Mouse (Mus musculus) limb, embryonic 12.5 days (tissue): Measurements from ENCODE around the gene Fancc. TPM values are rescaled to one million over a fixed set of nuclear protein-coding genes. Genes with fewer than 3 reads are reported as not detected.

Experiments used
- ATAC-seq: fragments of 200-750 bp; cut with Nextera tagmentation; 2 replicates; pipeline ENCODE4 v1.8.0; 2017; ENCODE audit warnings: low read depth, moderate TSS enrichment; ENCODE audit not compliant: insufficient number of reproducible peaks, insufficient read depth, low FRiP score, low TSS enrichment
- H3K27ac ChIP-seq: fragments of 300-500 bp; sonication (generic); 2 replicates; pipeline ENCODE4 v1.5.1; 2016; ENCODE audit warnings: mild to moderate bottlenecking, moderate library complexity
- H3K27me3 ChIP-seq: fragments of 300-500 bp; sonication (generic); 2 replicates; pipeline ENCODE4 v1.6.1; 2016; ENCODE audit warnings: mild to moderate bottlenecking, moderate library complexity
- H3K36me3 ChIP-seq: fragments of 300-500 bp; sonication (generic); 2 replicates; pipeline ENCODE4 v1.6.1; 2016; ENCODE audit warnings: mild to moderate bottlenecking, moderate library complexity
- H3K4me1 ChIP-seq: fragments of 300-500 bp; sonication (generic); replicated peaks from 2 replicates; pipeline ENCODE4 v1.6.1; 2016
- H3K4me2 ChIP-seq: fragments of 300-500 bp; sonication (generic); 2 replicates; pipeline ENCODE4 v1.6.1; 2016; ENCODE audit warnings: mild to moderate bottlenecking, moderate library complexity
- H3K4me3 ChIP-seq: fragments of 300-500 bp; sonication (generic); replicated peaks from 2 replicates; pipeline ENCODE4 v1.5.1; 2016; ENCODE audit warnings: mild to moderate bottlenecking
- H3K9ac ChIP-seq: fragments of 300-500 bp; sonication (generic); replicated peaks from 2 replicates; pipeline ENCODE4 v1.6.1; 2016; ENCODE audit warnings: mild to moderate bottlenecking, moderate library complexity
- H3K9me3 ChIP-seq: fragments of 300-500 bp; sonication (generic); 2 replicates; pipeline ENCODE4 v1.6.1; 2016; ENCODE audit warnings: mild to moderate bottlenecking, moderate library complexity
- WGBS: fragments of 180-500 bp; shearing (Covaris S2); methylation state at CpG from one replicate; pipeline ENCODE4 v1.1.7; 2016; 5-methylcytosine and 5-hydroxymethylcytosine counted together
- polyA plus RNA-seq: library from polyadenylated mRNA; unstranded; fragments of >200 nt; fragmentation: Nextera tagmentation; extraction: Ambion mirVana; gene quantifications from 2 replicates; pipeline ENCODE4 v1.2.1, GENCODE M21; 2016

The Fancc gene
- polyA plus RNA-seq, 1 experiment from 2014 or later, result 28.5 TPM

- Histone ChIP-seq H3K36me3 (peaks cover 59% of the 10 kb centered on the region), H3K4me1 (peaks cover 68% of the 10 kb centered on the region), H3K9me3 (no peaks in the 10 kb centered on the region), H3K4me3 (no peak overlapping the region), H3K4me2 (no peak overlapping the region), H3K9ac (no peak overlapping the region), H3K27ac (peak overlapping the region; percentile 66), H3K27me3 (no peaks in the 10 kb centered on the region)
- no peak for ATAC-seq
- 14% methylated on average over 4 of the region's 4 CpGs for WGBS
Observed at GRCm38 (mm10) chr13:63260133-63260532, 236.9 kb downstream of the Fancc start.

DNA sequence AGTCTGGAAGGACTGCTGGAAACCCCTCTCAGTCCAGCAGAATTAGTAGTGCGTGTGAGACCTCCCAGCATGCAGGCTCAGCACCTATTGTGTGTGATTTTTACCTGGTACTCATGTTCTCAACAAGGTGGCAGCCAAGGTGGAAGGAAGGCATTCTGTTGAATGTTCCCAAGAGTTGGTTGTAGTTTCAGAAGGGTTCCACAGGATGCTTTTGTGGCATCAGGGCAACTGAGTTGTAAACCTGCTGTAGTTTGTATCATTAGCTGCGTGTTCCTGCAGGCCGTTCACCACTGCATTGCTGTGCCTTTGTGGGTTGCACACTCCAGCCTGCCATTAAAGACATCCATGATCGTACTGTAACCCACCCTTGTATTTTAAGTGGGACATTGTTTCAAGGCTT, 238.4 kb downstream of the Fancc start:
- 0 out of 2 replicates have a peak overlapping the region, but pooled peaks have one; percentile 29 for H3K27ac ChIP-seq
- peaks cover 67% of the 10 kb centered on the region for H3K36me3 ChIP-seq
- no peak overlapping the region for H3K4me3 ChIP-seq
- peaks cover 71% of the 10 kb centered on the region for H3K4me1 ChIP-seq
- H3K4me2 ChIP-seq, result no peak overlapping the region
- 61% methylated on average over 4 of the region's 4 CpGs for WGBS
- no peaks in the 10 kb centered on the region for H3K9me3 ChIP-seq
- H3K9ac ChIP-seq, result no peak overlapping the region
- H3K27me3 ChIP-seq, result no peaks in the 10 kb centered on the region
- no peak for ATAC-seq

DNA sequence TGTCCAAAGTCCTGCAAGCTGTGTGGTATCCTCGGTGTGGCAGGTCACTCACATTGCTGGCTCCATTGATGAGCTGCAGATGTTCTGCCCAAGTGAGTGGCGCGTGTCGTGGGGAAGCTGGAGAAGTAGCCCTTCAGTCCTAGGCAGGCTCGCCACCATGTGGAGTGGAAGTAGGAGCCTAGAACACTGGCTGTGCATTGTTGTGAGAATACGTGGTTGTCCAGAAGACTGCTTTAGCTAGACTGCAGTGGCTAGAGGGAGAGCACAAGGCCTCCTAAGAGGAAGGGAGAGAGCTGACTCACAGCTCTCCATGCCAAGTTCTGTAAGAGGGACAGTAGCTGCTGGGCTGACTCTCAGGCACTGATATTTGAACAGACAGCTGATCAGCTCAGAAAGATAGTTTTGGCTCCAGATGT, 238.9 kb downstream of the Fancc start:
- ATAC-seq, result no peak
- no peaks in the 10 kb centered on the region for H3K9me3 ChIP-seq
- H3K4me3 ChIP-seq, result no peak overlapping the region
- H3K4me1 ChIP-seq, result peaks cover 72% of the 10 kb centered on the region
- WGBS, result 32% methylated on average over 6 of the region's 6 CpGs
- H3K27me3 ChIP-seq, result no peaks in the 10 kb centered on the region
- H3K36me3 ChIP-seq, result peaks cover 67% of the 10 kb centered on the region
- no peak overlapping the region for H3K9ac ChIP-seq
- H3K4me2 ChIP-seq, result no peak overlapping the region; the same call in 1 of the 2 replicates
- H3K27ac ChIP-seq, result 0 out of 2 replicates have a peak overlapping the region, but pooled peaks have one; percentile 19

GRCm38 (mm10) chr13:63256807-63257206, 240.3 kb downstream of the Fancc start:
- peaks cover 59% of the 10 kb centered on the region for H3K36me3 ChIP-seq
- H3K4me1 ChIP-seq, result peaks cover 80% of the 10 kb centered on the region
- H3K4me3 ChIP-seq, result no peak overlapping the region
- 70% methylated on average over 7 of the region's 7 CpGs for WGBS
- H3K4me2 ChIP-seq, result no peak overlapping the region
- no peak for ATAC-seq
- no peak overlapping the region for H3K27ac ChIP-seq
- no peak overlapping the region for H3K9ac ChIP-seq
- no peaks in the 10 kb centered on the region for H3K27me3 ChIP-seq
- H3K9me3 ChIP-seq, result no peaks in the 10 kb centered on the region

DNA sequence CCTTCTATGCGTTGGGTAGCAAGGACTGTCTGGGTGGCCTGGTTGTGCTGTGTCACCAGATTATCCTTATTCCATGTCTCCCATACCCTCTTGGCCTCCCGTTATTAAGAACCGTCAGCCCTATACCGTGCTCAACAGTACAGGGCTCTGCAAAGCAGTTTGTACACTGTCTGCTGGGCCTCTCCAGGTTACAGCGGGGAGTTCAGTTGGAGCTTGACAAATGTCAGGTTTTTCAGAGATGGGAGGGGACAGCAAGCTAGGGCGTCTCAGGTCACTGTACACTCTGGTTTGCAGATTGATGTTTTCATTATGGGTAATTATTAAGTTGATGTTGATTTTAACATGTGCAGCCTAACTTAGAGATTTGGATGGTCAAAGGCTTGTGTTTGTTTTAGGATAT, 240.9 kb downstream of the Fancc start:
- H3K4me1 ChIP-seq, result peaks cover 80% of the 10 kb centered on the region
- H3K27me3 ChIP-seq, result no peaks in the 10 kb centered on the region
- H3K27ac ChIP-seq, result peak overlapping the region; percentile 14; the same call in 1 of the 2 replicates
- H3K36me3 ChIP-seq, result peaks cover 59% of the 10 kb centered on the region
- no peak overlapping the region for H3K4me3 ChIP-seq
- ATAC-seq, result 0 out of 2 replicates have a peak, but pooled peaks have one; percentile 17
- H3K9ac ChIP-seq, result no peak overlapping the region
- H3K4me2 ChIP-seq, result no peak overlapping the region
- no peaks in the 10 kb centered on the region for H3K9me3 ChIP-seq
- WGBS, result 81% methylated on average over 6 of the region's 6 CpGs

DNA sequence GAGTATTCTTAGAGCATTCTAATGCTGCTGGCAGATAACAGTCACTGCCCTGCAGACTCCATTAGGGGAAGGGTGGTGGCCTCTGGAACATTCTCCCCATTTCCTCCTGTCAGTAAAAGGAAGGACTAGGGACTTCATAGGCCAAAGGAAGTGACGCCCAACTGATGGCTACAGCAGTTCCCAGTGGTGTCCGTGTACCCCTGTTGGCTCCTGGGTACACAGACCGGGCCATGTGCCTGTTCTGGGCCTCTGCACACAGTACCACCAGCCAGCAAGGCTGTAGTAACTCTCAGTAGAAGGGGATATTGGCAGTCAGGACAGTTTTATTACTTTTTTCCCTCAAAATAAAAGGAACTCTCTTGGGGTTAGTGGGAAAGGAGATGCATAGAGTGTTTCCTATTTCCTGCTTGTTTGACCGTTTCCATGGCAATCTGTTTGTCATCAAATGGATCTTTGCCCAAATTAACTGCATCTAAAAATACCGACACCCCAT, 241.5 kb downstream of the Fancc start:
- Histone ChIP-seq H3K27me3 (no peaks in the 10 kb centered on the region), H3K27ac (no peak overlapping the region), H3K36me3 (peaks cover 65% of the 10 kb centered on the region), H3K9me3 (no peaks in the 10 kb centered on the region), H3K4me3 (no peak overlapping the region), H3K4me1 (peaks cover 80% of the 10 kb centered on the region), H3K9ac (no peak overlapping the region), H3K4me2 (no peak overlapping the region)
- ATAC-seq, result no peak
- 73% methylated on average over 5 of the region's 5 CpGs for WGBS

DNA sequence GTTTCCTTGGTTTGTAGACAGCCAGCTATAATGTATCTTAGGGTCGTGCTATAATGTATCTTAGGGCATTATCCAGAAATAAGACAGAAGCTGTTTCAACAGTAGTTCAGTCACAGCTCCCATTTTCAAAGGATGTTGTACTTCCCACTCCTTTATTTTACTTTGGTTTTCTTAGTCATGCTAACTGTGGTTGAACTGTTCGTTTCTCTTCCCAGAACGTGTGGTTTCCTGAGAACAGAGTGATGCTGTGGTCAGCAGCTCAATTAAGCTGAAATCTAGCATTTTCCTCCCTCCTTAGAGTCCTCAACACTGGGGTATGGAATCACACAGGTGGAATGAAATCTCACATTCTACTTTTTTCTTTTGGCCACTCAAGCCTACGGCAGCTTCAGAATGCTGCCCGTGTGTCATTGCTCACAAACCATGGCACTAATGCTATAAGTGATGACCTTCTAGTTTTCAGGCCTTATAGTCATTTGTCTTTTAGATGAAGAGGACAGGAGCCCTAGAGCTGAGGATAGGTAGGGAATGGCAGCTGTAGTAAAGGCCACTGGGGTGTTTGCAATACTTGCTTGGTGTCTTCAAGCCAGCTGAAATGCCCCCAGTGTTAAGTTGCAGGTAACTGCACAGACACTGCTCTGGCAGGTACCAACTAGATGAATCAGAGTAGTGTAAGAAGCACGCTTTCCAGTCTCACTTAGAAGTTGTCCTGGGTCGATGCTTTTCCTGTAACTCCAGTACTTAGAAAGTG, 243.0 kb downstream of the Fancc start:
- Histone ChIP-seq H3K36me3 (peaks cover 78% of the 10 kb centered on the region), H3K9ac (no peak overlapping the region), H3K27ac (no peak overlapping the region), H3K4me1 (peaks cover 83% of the 10 kb centered on the region), H3K27me3 (no peaks in the 10 kb centered on the region), H3K4me2 (no peak overlapping the region), H3K9me3 (no peaks in the 10 kb centered on the region), H3K4me3 (no peak overlapping the region)
- WGBS, result 88% methylated on average over 7 of the region's 7 CpGs
- no peak for ATAC-seq

- Histone ChIP-seq H3K27me3 (no peaks in the 10 kb centered on the region), H3K9me3 (no peaks in the 10 kb centered on the region), H3K27ac (no peak overlapping the region), H3K4me1 (peaks cover 83% of the 10 kb centered on the region), H3K9ac (no peak overlapping the region), H3K4me2 (no peak overlapping the region), H3K4me3 (no peak overlapping the region), H3K36me3 (peaks cover 83% of the 10 kb centered on the region)
- WGBS, result 76% methylated on average over 5 of the region's 5 CpGs
- no peak for ATAC-seq
Observed at GRCm38 (mm10) chr13:63253147-63253546, 243.9 kb downstream of the Fancc start.

GRCm38 (mm10) chr13:63252295-63253010, 244.6 kb downstream of the Fancc start:
- Histone ChIP-seq H3K4me1 (peaks cover 82% of the 10 kb centered on the region), H3K9me3 (no peaks in the 10 kb centered on the region), H3K36me3 (peaks cover 83% of the 10 kb centered on the region), H3K4me2 (no peak overlapping the region), H3K9ac (no peak overlapping the region), H3K27ac (no peak overlapping the region), H3K27me3 (no peaks in the 10 kb centered on the region), H3K4me3 (no peak overlapping the region)
- ATAC-seq, result no peak
- 87% methylated on average over 2 of the region's 2 CpGs for WGBS

DNA sequence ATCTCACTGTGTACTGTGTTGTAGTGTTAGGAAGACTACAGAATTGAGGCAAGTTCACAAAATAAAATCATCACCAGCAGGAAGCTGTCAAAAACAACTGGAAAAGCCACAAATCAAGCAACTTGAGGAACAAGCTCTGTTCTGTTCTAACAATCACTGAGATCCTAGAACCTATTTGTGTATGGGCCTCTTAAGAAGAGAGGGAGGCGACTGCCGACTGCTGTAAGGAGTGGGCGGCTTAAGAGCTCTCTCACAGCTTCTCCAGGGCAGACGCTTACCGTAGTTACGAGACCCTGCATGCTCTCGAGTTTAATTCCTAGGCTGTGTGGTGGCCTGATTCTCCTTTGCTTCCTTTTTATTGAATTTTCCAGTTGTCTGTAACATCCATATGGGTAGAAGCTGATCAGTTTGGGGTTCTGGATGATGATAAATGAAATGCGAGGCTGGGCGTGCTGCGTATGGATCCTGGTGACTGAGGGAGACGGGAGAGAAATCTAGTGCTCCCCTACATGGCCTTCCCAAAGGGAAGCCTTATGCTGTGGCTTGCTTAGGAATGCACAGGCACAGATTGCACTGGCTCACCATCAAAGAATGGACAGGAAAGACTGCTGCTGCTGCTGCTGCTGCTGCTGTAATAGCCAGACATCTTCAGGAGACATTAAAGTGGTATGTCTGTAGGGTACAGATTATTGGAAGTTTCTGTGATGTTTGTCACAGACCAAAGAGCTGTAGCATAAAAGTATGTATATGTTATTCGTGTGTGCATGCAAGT, 245.8 kb downstream of the Fancc start:
- Histone ChIP-seq H3K4me3 (no peak overlapping the region), H3K4me2 (peak overlapping the region; percentile 26), H3K9me3 (no peaks in the 10 kb centered on the region), H3K27ac (peak overlapping the region; percentile 37), H3K27me3 (no peaks in the 10 kb centered on the region), H3K9ac (no peak overlapping the region), H3K36me3 (peaks cover 76% of the 10 kb centered on the region), H3K4me1 (peaks cover 93% of the 10 kb centered on the region)
- WGBS, result 53% methylated on average over 12 of the region's 12 CpGs
- no peak for ATAC-seq
